Mouse (Mus musculus): ENCODE data around the gene AB124611.
A peak's percentile ranks its signal among the peaks of the same experiment; 100 is the strongest.
"Not testable (repeated sequence)": the region's sequence is repeated elsewhere in the genome, so short reads cannot be mapped to it uniquely, and the experiment has no call there.

Gene AB124611

DNA sequence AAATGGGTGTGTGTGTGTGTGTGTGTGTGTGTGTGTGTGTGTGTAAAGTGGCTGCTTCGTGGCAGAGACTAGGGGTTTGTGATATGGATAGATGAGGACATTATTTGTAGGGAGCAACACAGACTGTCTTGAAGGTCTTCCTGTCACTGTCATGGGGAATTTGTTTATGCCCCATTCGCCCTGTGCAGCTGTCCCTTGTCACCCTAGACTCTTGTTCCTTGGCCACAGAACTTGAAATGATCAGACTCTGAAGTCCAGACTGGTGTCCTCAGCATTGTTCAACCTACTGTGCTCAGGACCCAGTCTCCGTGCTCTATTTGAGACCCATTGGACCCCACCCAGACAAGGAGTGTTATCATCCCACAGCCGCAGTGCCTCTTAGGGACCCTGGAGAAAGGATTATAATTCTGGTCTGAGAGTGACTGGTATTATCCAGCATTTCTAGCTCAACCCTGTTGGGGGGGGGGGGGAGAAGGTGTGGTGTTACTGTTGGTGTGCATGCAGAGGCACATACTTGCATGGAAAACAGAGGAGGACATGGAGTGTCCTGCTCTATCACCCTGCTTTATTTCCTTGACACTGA, 39.1 kb downstream of the AB124611 start:
- DNase-seq (ENCODE audit: low read depth), result no peak

DNA sequence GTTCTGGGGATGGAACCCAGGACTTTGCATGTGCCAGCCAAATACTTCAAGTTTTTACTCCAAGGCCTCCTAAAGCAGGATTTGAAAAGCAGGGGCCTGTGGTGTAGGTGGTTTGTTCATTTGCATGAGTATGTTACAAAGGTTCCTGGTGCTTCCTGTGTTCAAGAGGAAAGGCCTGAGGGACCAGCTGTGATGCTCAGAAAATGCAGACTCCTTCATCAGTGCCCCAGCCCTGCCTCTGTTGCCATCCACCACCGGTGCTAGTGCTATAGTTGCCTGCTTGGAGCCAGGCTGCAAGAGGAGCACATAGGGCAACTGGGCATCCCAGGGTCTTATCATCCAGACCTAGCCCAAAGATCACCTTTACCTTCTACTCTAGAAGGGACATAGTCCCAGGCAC, 40.6 kb downstream of the AB124611 start:
- DNase-seq (ENCODE audit: low read depth), result no peak

GRCm38 (mm10) chr9:21567051-21567450, 41.1 kb downstream of the AB124611 start:
- no peak for DNase-seq (ENCODE audit: low read depth)

GRCm38 (mm10) chr9:21568657-21569255, 42.8 kb downstream of the AB124611 start:
- DNase-seq (ENCODE audit: low read depth), result no peak

GRCm38 (mm10) chr9:21574012-21574801, 48.2 kb downstream of the AB124611 start:
- DNase-seq (ENCODE audit: low read depth), result no peak

- DNase-seq (ENCODE audit: low read depth), result no peak
Observed at GRCm38 (mm10) chr9:21575253-21575652, 49.3 kb downstream of the AB124611 start.

DNA sequence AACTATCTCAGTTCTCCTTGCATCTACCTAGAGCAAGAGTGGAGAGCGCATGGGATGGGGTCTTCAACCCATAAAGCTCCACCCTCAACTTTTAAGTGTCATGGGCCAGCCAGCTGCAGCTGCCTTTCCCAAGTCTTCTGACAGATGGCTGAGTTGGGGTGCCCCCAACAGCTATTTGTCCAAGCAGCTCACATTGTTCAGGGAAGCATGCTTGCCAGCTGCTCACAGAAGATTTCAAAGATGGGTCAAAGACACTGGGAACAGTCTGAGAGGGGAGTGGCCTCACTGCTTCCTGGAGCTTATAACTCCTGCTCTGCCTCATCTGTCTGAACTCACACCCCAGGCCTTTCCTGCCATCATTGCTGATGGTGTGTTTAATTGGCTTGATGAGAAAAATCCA, 50.3 kb downstream of the AB124611 start:
- DNase-seq (ENCODE audit: low read depth), result no peak

DNA sequence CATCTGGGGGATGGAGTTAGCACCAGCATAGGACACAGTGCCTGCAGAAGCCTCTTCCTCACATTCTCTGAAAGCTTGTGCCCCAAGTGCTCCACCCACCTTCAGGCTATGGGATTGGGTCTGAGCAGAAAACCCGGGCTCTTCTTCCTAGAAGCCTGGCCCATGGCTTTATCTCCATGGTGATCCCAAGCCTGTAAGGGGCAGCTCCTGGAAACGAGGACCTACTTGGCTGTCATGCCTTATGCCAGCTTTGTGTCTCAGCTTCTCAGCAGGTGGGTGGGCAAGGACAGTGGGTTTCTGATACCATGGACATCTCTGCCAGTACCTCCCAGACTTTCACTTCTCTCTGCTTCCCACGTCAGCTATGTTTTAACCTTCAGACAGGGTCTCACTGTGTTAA, 52.2 kb downstream of the AB124611 start:
- DNase-seq (ENCODE audit: low read depth), result no peak

DNA sequence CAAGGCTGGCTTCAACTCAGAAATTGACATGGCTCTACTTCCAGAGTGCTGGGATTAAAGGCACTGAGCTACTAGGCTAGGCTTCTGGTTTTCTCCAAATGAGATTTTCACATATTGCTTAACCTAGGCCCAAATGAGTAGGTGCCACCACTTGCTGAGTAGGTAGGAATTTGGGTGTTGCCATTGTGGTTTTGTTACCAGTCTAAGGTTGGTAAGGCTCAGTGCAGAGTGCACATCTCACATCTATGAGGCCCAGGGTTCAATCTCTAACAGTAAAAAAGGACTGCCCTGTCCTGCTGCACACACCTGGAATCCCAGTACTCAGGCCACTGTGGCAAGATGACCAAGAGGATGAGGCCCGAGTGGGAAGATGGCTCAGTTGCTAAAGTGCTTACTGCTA, 59.4 kb downstream of the AB124611 start:
- no peak for DNase-seq (ENCODE audit: low read depth)

DNA sequence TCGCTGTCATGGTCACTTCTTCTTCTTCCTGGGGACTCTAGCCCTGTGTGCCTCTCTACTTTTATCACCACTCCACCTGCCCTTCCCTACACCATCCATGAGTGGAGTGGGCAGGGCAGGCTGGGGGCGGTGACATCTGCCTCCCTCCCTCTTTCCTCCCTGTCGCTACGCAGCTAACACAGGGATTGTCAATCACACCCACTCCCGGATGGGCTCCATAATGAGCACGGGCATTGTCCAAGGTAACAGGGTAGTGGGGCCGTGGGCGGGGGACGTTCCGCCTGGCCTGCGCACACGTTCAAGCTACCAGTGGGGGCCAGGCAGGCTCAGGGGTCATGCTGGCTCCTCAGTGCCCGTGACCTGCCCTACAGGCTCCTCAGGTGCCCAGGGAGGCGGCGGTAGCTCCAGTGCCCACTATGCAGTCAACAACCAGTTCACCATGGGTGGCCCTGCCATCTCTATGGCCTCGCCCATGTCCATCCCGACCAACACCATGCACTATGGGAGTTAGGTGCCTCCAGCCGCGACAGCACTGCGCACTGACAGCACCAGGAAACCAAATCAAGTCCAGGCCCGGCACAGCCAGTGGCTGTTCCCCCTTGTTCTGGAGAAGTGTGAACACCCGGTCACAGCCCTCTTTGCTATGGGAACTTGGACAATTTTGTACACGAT, 61.8 kb downstream of the AB124611 start:
- no peak for DNase-seq (ENCODE audit: low read depth)

DNA sequence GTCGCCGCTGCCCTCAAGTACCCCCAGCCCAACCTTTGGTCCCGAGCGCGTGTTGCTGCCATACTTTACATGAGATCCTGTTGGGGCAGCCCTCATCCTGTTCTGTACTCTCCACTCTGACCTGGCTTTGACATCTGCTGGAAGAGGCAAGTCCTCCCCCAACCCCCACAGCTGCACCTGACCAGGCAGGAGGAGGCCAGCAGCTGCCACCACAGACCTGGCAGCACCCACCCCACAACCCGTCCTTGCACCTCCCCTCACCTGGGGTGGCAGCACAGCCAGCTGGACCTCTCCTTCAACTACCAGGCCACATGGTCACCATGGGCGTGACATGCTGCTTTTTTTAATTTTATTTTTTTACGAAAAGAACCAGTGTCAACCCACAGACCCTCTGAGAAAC, 62.4 kb downstream of the AB124611 start:
- no peak for DNase-seq (ENCODE audit: low read depth)

GRCm38 (mm10) chr9:21589538-21589937, 63.6 kb downstream of the AB124611 start:
- DNase-seq (ENCODE audit: low read depth), result no peak

DNA sequence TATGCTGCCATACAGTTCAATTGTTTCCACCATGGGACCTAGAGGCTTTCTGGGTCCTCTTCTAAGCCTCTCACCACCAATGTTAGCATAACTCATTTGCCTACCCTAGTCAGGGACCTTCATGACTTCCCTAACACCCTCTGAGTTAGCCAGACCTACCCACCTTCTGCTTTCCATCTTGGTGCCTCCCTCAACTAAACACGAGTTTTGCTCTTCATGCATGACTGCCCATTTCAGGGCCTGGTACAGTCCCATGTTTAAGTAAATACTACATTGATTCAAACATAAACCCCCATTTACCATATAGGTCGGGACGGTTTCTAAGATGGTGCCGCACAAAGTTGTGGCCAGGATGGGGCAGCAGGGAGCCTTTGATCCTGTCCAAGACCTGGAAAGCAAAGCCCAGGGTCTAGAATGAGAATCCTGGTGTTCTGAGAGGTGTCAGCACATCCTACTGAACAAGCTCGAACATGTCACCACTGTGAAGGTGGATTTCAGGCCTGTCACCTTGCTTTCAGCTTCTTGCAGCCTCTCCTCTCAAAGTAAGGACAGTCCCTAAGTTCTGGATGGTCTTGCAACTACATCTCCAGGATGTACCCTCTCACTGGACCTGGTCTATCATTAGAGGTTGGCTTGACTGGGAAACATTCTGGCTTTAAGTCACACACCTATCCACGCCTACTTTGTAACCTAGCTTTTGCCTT, 65.3 kb downstream of the AB124611 start:
- no peak for DNase-seq (ENCODE audit: low read depth)

DNA sequence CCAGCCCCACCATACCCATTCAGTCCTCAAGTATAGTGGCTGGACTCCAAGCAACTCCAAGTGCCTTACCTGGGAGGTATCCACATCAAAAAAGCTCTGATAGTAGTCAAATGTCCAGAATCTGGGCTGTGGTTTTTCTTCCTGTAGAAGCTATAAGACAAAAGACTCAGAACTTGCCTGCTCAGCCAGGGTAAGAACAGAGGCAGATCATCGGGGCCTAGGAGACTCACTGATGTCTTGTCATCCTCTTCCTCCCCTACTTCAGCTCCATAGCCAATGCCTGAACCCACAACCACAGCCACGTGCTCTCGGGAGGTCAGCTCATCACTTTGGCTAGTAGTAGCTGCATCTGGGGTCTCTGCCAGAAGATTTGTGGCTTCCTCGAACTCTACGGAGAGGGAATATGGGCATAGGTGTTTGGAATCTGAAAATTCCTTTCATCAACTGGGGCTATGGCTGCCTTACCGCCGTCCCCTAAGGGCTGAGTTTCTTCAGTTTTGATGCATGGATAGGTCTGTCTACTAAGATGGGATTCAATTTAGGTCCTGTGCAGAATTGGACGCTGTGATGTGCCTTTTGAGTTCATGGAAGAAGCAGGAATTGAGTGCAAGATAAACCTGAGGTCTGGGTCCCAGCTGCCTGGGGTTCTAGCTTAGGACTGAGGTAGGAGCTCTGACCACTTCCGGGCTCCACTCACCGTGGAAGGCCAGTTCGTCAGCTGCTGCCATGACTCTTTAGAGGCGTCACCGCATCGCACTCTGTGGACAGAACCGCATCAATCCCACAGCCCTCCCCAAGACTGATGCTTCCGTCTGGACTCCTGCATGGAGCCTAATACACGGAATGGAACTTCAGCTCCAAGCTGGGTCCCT, 66.1 kb downstream of the AB124611 start:
- DNase-seq (ENCODE audit: low read depth), result no peak

DNA sequence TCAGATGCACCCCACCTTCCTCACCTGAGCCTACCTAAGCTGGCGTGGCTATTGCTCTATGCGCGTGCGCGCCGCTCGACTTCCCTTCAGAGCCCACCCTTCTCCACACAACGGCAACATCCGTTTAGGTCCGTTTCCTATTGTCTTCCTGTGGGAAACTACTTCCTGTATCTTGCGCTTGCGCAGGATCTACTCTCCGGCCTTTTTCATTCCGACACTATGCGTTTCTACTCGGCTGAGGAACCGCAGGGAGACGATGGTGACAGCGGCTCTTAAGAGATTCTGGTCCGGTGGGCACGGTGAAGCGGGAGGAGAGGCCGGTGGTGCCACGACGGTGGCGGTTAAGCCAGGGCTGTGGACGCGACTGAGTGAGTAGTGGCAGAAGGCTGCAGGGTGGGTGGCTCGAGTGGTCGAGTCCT, 66.7 kb downstream of the AB124611 start, which contains the start of the genes Timm29 and Yipf2:
Gene Timm29 (plus strand): TSS at position 20 of the 419 bp plus-strand sequence.
Gene Yipf2 (minus strand): TSS at position 126 of the 419 bp plus-strand sequence.
- peak; percentile 95 for DNase-seq (ENCODE audit: low read depth)

DNA sequence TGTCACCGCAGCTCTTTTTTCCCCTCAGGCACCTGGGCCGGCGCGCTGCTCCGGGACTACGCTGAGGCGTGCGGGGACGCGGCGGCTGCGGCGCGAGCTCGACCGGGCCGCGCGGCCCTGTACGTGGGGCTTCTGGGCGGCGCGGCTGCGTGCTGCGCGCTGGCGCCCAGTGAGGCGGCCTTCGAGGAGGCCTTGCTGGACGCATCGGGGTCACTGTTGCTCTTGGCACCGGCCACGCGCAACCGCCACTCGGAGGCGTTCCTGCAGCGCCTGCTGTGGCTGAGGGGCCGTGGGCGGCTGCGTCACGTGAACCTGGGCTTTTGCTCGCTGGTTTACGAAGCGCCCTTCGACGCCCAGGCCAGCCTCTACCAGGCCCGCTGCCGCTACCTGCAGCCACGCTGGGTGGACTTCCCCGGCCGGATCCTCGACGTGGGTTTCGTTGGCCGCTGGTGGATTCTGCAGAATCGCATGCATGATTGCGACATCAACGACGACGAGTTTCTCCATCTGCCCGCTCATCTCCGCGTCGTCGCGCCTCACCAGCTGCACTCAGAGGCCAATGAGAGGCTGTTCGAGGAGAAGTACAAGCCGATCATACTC, 67.2 kb downstream of the AB124611 start:
- DNase-seq (ENCODE audit: low read depth), result peak; percentile 55

GRCm38 (mm10) chr9:21594350-21594749, 68.4 kb downstream of the AB124611 start:
- not testable (repeated sequence) for DNase-seq (ENCODE audit: low read depth)

DNA sequence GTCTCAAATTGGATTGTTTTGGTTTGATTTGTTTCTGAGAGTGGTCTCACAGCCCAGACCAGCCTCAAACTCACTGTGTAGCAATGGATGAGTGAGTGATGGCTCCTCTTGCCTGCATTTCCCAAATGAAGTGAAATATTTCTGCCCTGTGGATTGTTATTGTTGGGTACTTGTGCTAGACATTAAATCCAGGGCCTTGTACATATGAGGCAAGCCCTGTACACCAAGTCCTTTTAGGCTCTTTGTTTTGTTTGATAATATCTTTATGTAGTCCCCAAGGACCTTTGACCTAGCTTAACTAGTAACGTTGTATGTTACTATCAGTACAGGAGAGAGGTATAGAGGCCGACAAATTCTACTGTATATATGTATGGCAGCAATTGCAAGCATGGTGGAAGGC, 68.9 kb downstream of the AB124611 start:
- no peak for DNase-seq (ENCODE audit: low read depth)
